Mouse (Mus musculus): ENCODE data around the gene Slc27a1.

Gene Slc27a1

GRCm38 (mm10) chr8:71580201-71580600 is 11.5 kb downstream of the Slc27a1 start:
- peak; percentile 50 for DNase-seq (ENCODE audit: low read depth, low spot score)

- peak; percentile 71 for DNase-seq (ENCODE audit: low read depth, low spot score)
Measured at GRCm38 (mm10) chr8:71586891-71587290, 18.2 kb downstream of the Slc27a1 start.

- no peak for DNase-seq (ENCODE audit: low read depth, low spot score)
Measured at GRCm38 (mm10) chr8:71588762-71589161, 20.1 kb downstream of the Slc27a1 start.

- no peak for DNase-seq (ENCODE audit: low read depth, low spot score)
Measured at GRCm38 (mm10) chr8:71591017-71591416, 22.3 kb downstream of the Slc27a1 start.

- DNase-seq (ENCODE audit: low read depth, low spot score) = peak; percentile 98
Measured at GRCm38 (mm10) chr8:71591471-71592373, 23.0 kb downstream of the Slc27a1 start, which contains the start of gene Pgls. Gene Pgls (plus strand): TSS chr8:71592176.

GRCm38 (mm10) chr8:71592374-71593170 is 23.9 kb downstream of the Slc27a1 start:
- DNase-seq (ENCODE audit: low read depth, low spot score) = peak; percentile 31

GRCm38 (mm10) chr8:71593556-71594323 is 25.1 kb downstream of the Slc27a1 start:
- DNase-seq (ENCODE audit: low read depth, low spot score) = no peak

- DNase-seq (ENCODE audit: low read depth, low spot score) = no peak
Measured at GRCm38 (mm10) chr8:71594324-71594722, 25.6 kb downstream of the Slc27a1 start.

GRCm38 (mm10) chr8:71595862-71596261 is 27.2 kb downstream of the Slc27a1 start:
- peak; percentile 88 for DNase-seq (ENCODE audit: low read depth, low spot score)

GRCm38 (mm10) chr8:71596384-71596783 is 27.7 kb downstream of the Slc27a1 start:
- peak; percentile 58 for DNase-seq (ENCODE audit: low read depth, low spot score)

- no peak for DNase-seq (ENCODE audit: low read depth, low spot score)
Measured at GRCm38 (mm10) chr8:71596798-71597197, 28.1 kb downstream of the Slc27a1 start.

GRCm38 (mm10) chr8:71597451-71597850 is 28.8 kb downstream of the Slc27a1 start, which contains the start of gene Fam129c:
Gene Fam129c (plus strand): TSS chr8:71597648.
- no peak for DNase-seq (ENCODE audit: low read depth, low spot score)

GRCm38 (mm10) chr8:71598375-71598774 is 29.7 kb downstream of the Slc27a1 start:
- DNase-seq (ENCODE audit: low read depth, low spot score) = no peak

GRCm38 (mm10) chr8:71598841-71599240 is 30.2 kb downstream of the Slc27a1 start:
- DNase-seq (ENCODE audit: low read depth, low spot score) = no peak

- DNase-seq (ENCODE audit: low read depth, low spot score) = no peak
Measured at GRCm38 (mm10) chr8:71601939-71602665, 33.4 kb downstream of the Slc27a1 start.

GRCm38 (mm10) chr8:71602666-71603334 is 34.1 kb downstream of the Slc27a1 start:
- DNase-seq (ENCODE audit: low read depth, low spot score) = peak; percentile 92

GRCm38 (mm10) chr8:71604021-71604420 is 35.3 kb downstream of the Slc27a1 start:
- no peak for DNase-seq (ENCODE audit: low read depth, low spot score)

GRCm38 (mm10) chr8:71610822-71611651 is 42.4 kb downstream of the Slc27a1 start, which contains the start of gene Colgalt1:
Gene Colgalt1 (plus strand): TSS chr8:71610998.
- DNase-seq (ENCODE audit: low read depth, low spot score) = peak; percentile 100

GRCm38 (mm10) chr8:71612141-71612540 is 43.5 kb downstream of the Slc27a1 start:
- DNase-seq (ENCODE audit: low read depth, low spot score) = peak; percentile 75
